Mouse (Mus musculus) ES-E14 (cell line): ENCODE data around the gene Baiap2l1. TPM values are rescaled to one million over a fixed set of nuclear protein-coding genes. Genes with fewer than 3 reads are reported as not detected.

ENCODE experiments used
- DNase-seq: peaks from one replicate; pipeline ENCODE4 v3.0.0-alpha.2; 2013; ENCODE audit warnings: low read depth, low spot score
- H3K27ac ChIP-seq: 2 replicates; pipeline ENCODE4 v1.5.1; 2012; ENCODE audit warnings: low read depth, mild to moderate bottlenecking, low read length, moderate library complexity, mixed read lengths; ENCODE audit not compliant: poor library complexity, insufficient read depth, severe bottlenecking
- H3K36me3 ChIP-seq: 2 replicates; pipeline ENCODE4 v1.6.1; 2012; ENCODE audit warnings: mild to moderate bottlenecking, low read length, moderate library complexity, mixed read lengths; ENCODE audit not compliant: control insufficient read depth, poor library complexity, insufficient read depth, severe bottlenecking
- H3K4me1 ChIP-seq, 2 experiments: fragments of 150-350 bp in 1 of 2; sonication (generic) in 1 of 2; 2 replicates each; pipeline ENCODE4 v1.6.1; 2012; ENCODE audit warnings: low read length in 2 of 2, mild to moderate bottlenecking in 1 of 2, mixed read lengths in 1 of 2; ENCODE audit not compliant: control insufficient read depth in 2 of 2, insufficient read depth in 2 of 2, poor library complexity in 1 of 2
- H3K4me3 ChIP-seq, 2 experiments: fragments of 150-350 bp in 1 of 2; sonication (generic) in 1 of 2; 2 replicates each; pipeline ENCODE4 v1.5.1; 2012; ENCODE audit warnings: low read length in 2 of 2, low read depth in 1 of 2, mild to moderate bottlenecking in 1 of 2, mixed read lengths in 1 of 2; ENCODE audit not compliant: insufficient read depth in 1 of 2, poor library complexity in 1 of 2, severe bottlenecking in 1 of 2
- H3K9ac ChIP-seq: 2 replicates; pipeline ENCODE4 v1.6.1; 2012; ENCODE audit warnings: low read depth, mild to moderate bottlenecking, low read length, mixed read lengths; ENCODE audit not compliant: poor library complexity, insufficient read depth, severe bottlenecking
- H3K9me3 ChIP-seq: fragments of 150-350 bp; sonication (generic); 2 replicates; pipeline ENCODE4 v1.6.1; 2012; ENCODE audit warnings: low read depth, mild to moderate bottlenecking, low read length; ENCODE audit not compliant: control insufficient read depth, insufficient read depth
- CHD2 ChIP-seq: IDR thresholded peaks from 2 replicates; pipeline ENCODE4 v1.6.1; 2014; ENCODE audit warnings: mild to moderate bottlenecking, low read depth, low read length, inconsistent platforms
- HCFC1 ChIP-seq: IDR thresholded peaks from 2 replicates; pipeline ENCODE4 v1.6.1; 2012; ENCODE audit warnings: low read length, inconsistent platforms, borderline replicate concordance; ENCODE audit not compliant: insufficient read depth
- MAFK ChIP-seq: IDR thresholded peaks from 2 replicates; pipeline ENCODE4 v1.6.1; 2014; ENCODE audit warnings: mild to moderate bottlenecking, low read depth, low read length, inconsistent platforms; ENCODE audit not compliant: insufficient read depth
- ZC3H11A ChIP-seq: IDR thresholded peaks from 2 replicates; pipeline ENCODE4 v1.6.1; 2012; ENCODE audit warnings: low read depth, mild to moderate bottlenecking, inconsistent platforms, low read length, borderline replicate concordance
- ZNF384 ChIP-seq: IDR thresholded peaks from 2 replicates; pipeline ENCODE4 v1.6.1; 2012; ENCODE audit warnings: low read depth, low read length, inconsistent platforms
- in situ Hi-C, 2 experiments: fragments of 600-800 bp; cut with MboI; formaldehyde crosslinking; loops; one replicate each; pipeline ENCODE4 v1.15.1; 2025; ENCODE audit warnings: low sequenced_read_pairs in 2 of 2, inconsistent platforms in 1 of 2; ENCODE audit not compliant: unreplicated experiment in 2 of 2
- total RNA-seq: library from RNA; depleted of rRNA; stranded (reverse); fragments of 300-350 nt; gene quantifications from 2 replicates; pipeline ENCODE4 v1.2.3, GENCODE M21; 2012

Gene Baiap2l1
- total RNA-seq, 1 experiment, result 1.4 TPM

DNA sequence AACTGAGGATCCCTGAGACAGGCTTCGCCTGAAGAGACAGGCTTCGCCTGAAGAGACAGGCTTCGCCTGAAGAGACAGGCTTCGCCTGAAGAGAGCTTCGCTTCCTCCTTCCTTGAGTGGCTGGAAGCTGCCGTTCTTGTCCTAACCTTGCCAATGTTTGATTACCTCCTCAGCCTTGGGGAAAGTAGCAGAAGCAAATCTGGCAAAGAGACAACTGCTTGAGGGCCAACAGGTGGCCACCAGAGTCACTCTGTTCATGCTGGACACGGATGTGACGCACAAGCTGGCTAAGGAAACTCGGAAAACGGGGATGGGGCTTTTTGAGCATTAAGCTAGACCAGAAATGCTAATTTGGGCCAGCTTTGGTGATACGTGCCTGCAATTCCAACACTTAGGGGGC, 23.9 kb downstream of the Baiap2l1 start:
- no peaks in the 10 kb centered on the region for H3K36me3 ChIP-seq
- H3K4me3 ChIP-seq, result no peak overlapping the region
- H3K27ac ChIP-seq, result no peak overlapping the region
- in situ Hi-C loops, result no loop called here
- H3K9me3 ChIP-seq, result no peaks in the 10 kb centered on the region
- H3K4me1 ChIP-seq, result no peaks in the 10 kb centered on the region
- DNase-seq, result no peak
- TF ChIP-seq CHD2 (no peak), ZNF384 (no peak), ZC3H11A (no peak), HCFC1 (no peak), MAFK (no peak)
- no peak overlapping the region for H3K9ac ChIP-seq

DNA sequence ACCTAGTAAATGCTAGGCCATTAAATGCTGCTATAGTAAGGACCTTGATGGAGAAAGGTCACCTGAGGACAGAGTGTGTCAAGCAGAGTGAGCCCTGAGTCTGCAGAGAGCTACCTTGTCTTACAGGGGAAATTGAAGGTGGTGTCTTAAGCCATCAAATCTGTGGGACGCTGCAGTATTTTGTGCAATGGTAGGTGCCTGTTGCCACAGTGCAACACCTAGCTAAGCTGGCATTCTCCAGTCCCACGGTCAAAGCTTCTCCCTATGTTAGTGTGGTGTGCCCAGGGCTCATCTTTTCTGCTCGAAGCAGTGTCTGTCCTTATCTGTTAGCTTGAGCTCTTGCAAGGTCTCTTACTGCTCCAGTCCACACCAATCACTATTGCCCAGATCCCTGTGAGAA, 35.2 kb downstream of the Baiap2l1 start:
- no peak overlapping the region for H3K9ac ChIP-seq
- TF ChIP-seq MAFK (no peak), ZNF384 (no peak), CHD2 (no peak), ZC3H11A (no peak), HCFC1 (no peak)
- H3K9me3 ChIP-seq, result no peaks in the 10 kb centered on the region
- peaks cover 2 to 10% of the 10 kb centered on the region in 2 experiments; a peak in 2 of 4 replicates for H3K4me1 ChIP-seq
- H3K27ac ChIP-seq, result no peak overlapping the region
- no peak overlapping the region for H3K4me3 ChIP-seq
- no peak for DNase-seq
- H3K36me3 ChIP-seq, result peaks cover 2% of the 10 kb centered on the region; the same call in 1 of the 2 replicates
- in situ Hi-C loops, result no loop called here

DNA sequence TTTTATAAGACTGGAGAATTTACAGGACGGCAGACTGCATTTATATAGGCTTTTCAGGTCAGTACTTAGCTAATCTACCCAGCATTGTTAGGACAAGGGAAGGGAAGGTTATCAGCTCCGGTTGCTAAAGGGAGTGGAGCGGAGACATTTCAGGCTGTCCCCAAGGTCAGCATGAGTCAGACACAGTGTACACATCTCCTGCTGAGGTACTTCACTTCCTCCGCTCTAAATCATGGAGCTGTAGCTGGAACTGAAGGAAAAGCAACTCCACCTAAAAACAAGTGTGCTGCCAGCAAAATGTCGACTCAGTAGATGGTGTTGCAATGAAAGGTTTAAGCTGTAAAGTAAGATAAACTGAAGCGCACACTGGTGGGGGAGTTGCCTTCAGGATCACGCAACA, 36.2 kb downstream of the Baiap2l1 start:
- TF ChIP-seq HCFC1 (no peak), ZC3H11A (no peak), ZNF384 (no peak), CHD2 (no peak), MAFK (no peak)
- H3K27ac ChIP-seq, result no peak overlapping the region
- peaks cover 2 to 10% of the 10 kb centered on the region in 2 experiments; a peak in 2 of 4 replicates for H3K4me1 ChIP-seq

GRCm38 (mm10) chr5:144318286-144318685, 39.6 kb downstream of the Baiap2l1 start:
- no peak overlapping the region for H3K27ac ChIP-seq
- H3K9me3 ChIP-seq, result no peaks in the 10 kb centered on the region
- no peak for TF ChIP-seq ZC3H11A
- in situ Hi-C loops, result no loop called here
- H3K4me1 ChIP-seq, result peaks cover 4 to 10% of the 10 kb centered on the region in 2 experiments; a peak in 2 of 4 replicates
- no peak overlapping the region for H3K4me3 ChIP-seq
- no peak overlapping the region for H3K9ac ChIP-seq
- peaks cover 2% of the 10 kb centered on the region; the same call in 1 of the 2 replicates for H3K36me3 ChIP-seq
- DNase-seq, result no peak

More for the DNA sequence above, 36.2 kb downstream of the Baiap2l1 start:
- Histone ChIP-seq H3K9ac (no peak overlapping the region), H3K4me3 (no peak overlapping the region), H3K36me3 (peaks cover 2% of the 10 kb centered on the region; the same call in 1 of the 2 replicates), H3K9me3 (no peaks in the 10 kb centered on the region)
- in situ Hi-C loops, result no loop called here
- DNase-seq, result peak; percentile 11

DNA sequence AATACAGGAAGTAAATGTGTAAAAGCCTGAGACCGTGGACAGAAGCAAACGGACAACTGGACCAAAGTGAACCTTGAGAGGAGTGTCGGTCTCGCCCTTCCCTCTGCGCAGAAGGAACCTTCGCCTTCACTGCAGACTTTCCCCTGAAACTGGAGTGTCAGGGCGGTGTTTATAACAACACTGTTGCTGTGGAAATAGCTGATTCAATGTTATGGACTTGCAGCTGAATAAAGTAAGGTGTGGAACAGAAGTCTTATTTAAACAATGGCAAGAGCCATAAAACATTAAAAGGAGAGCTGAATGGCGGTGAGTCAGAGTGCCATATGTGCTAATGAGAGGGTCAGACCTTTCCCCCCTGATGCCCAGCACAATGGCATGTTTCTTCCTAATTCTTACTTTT, 40.5 kb downstream of the Baiap2l1 start:
- Histone ChIP-seq H3K9me3 (no peaks in the 10 kb centered on the region), H3K36me3 (peaks cover 2% of the 10 kb centered on the region; the same call in 1 of the 2 replicates), H3K27ac (no peak overlapping the region), H3K4me1 (peaks cover 4 to 10% of the 10 kb centered on the region in 2 experiments; a peak in 2 of 4 replicates), H3K9ac (no peak overlapping the region), H3K4me3 (no peak overlapping the region)
- in situ Hi-C loops, result no loop called here
- DNase-seq, result no peak
- no peak for TF ChIP-seq MAFK
- TF ChIP-seq ZNF384, result no peak
- TF ChIP-seq ZC3H11A, result no peak
- no peak for TF ChIP-seq CHD2
- TF ChIP-seq HCFC1, result no peak
